Mouse (Mus musculus): ENCODE measurements around the gene Icos.

Icos gene

DNA sequence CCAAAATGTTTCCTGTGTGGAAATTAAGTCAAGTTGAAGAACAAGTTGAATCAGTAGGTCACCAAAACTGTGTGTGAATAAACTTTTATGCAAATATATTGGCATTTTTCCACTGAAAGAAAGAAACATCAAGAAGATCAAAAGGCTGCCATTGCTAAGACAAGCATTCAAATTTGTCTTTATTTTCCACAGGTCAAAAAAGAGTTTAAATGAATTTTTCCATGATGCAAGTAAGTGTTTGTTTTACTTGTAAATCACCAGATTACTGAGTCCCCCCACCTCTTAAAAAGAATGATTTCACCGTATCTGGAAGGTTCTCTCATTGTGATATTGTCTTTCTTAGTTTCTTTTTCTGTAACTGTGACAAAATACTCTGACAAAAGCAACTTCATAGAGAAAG is 57.5 kb downstream of the Icos start:
- no peak for DNase-seq (ENCODE audit: low read depth, low spot score)

DNA sequence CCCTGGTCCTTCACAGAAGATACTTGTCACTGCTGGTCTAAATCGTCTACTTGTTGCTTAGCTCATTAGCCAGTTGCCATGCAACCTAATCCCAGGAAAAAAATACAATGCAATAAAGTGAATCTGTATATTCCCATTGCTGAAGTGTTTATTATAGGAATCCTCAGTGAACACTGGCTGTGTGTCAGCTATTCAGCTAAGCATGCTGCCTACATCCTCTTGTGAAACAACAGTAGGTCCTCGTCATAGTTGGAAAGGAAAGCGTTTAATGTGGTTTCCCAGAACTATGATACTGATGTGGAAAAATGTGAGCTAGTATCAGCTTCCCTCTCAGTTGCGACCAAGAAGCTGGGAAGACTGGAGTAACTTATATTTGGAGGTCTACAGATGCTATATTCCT is 60.5 kb downstream of the Icos start:
- DNase-seq (ENCODE audit: low read depth, low spot score) = peak; percentile 13

DNA sequence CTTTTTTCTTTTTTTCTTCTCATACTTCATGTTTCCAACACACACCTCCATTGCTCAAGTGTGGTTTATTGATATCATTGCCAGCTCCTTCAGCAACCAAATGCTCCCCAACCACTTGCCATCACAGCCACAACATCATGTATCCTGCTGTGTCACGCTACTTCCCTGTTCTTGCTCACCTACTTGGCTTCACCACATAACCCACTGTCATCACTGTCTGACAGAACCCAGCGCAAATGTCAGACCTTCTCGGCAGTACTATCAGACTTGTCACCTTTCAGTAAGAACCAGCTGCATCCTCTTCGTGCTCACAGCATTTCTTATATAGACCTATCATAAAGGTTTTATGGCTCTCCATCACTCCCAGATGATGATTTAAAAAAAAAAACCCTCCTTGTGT is 61.6 kb downstream of the Icos start:
- no peak for DNase-seq (ENCODE audit: low read depth, low spot score)

DNA sequence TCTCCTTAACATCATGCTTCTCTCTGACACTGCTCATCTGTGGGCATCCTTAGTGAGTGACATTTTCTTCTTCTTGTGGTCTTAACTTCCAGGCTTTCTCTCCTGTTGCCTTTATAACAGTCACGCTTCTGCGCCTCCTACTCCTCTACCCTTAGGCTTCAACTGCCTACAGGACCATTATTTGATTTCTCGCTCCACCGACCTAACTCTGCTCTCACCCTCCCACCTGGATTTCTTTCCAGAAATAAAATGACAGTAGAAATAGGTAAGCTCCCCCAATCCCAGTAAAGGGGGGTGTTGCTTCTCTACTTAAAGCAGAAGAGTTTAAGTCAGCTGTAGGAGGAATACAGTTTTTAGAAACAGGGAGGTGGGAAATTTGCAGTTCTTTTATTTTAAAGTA is 62.7 kb downstream of the Icos start:
- peak; percentile 36 for DNase-seq (ENCODE audit: low read depth, low spot score)

DNA sequence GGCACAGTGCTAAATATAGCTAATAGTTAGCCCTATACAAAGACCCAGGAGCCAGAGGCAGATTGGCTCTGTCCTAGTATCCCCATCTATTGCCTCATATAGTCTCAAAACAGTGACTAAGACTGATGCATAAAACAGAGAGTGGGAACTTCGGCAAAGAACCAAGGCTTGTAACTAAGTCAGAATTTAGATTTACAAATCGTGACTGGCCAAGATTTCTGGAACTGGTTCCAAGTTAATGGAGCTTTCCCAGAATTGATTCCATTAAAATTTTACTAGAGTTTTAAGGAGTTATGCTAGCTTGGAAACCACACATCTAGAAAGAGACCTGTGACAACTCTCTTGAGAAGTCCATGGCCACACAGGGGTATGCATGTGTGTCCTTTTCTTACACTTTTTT is 65.1 kb downstream of the Icos start:
- peak; percentile 70 for DNase-seq (ENCODE audit: low read depth, low spot score)

DNA sequence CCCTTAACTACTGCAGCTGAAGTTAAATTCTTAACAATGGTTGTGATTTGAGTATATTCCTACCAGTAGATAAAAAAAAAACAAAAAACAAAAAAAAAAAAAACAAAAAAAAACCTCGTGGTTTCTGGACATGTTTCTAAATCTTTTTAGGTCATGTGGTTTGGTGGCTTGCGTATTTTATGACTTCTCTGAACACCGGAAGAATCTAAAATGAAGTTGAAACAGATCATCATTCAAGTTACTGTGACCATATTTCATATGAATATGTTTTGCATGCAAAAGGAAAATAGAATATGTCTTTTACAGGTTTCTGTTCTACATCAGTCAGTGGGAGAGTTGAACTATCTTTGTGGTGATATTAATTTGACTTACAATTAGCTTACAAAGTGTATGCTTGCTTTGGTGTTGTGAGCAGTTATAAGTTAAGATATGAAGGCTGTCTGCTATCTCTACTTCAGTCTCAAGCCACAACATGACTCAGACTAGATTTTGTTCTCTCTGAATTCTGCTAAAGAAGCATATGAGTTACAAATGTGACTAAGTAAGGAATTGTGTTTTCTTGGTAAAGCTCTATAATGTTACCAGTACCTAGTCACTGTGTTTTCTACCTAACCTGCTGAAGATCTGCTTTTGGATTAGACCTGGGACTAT is 68.5 kb downstream of the Icos start:
- no peak for DNase-seq (ENCODE audit: low read depth, low spot score)

DNA sequence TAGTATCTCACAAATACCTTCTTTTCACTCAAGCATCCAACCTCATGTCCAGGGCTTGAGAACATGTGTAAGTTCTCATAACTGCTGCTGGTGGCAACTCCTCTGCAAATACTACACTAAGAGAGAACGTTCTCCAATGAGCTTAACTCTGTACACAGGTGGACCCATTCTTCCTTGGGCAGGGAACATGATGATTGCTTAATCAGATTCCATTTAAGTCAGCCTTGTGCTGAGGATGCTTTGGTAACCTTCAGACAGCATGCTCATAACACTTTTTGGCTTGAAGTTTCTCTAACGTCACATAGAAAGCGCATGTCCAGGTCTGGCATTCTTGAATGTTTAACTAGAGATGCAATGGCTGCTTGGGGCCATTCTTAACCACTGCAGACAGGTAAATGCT is 69.6 kb downstream of the Icos start:
- no peak for DNase-seq (ENCODE audit: low read depth, low spot score)
